Mouse (Mus musculus) cerebellum, postnatal 4 days (tissue): Measurements from ENCODE around the gene Tmem115.
"Not testable (repeated sequence)": the region's sequence is repeated elsewhere in the genome, so short reads cannot be mapped to it uniquely, and the experiment has no call there.

Experiments
- DNase-seq, 2 experiments: peaks; one replicate each; pipeline ENCODE4 v3.0.0; 2022; ENCODE audit warnings: low spot score in 2 of 2, mixed read lengths in 1 of 2

Gene Tmem115

GRCm38 (mm10) chr9:107549297-107550074 is 15.7 kb downstream of the Tmem115 start:
- DNase-seq = no peak

DNA sequence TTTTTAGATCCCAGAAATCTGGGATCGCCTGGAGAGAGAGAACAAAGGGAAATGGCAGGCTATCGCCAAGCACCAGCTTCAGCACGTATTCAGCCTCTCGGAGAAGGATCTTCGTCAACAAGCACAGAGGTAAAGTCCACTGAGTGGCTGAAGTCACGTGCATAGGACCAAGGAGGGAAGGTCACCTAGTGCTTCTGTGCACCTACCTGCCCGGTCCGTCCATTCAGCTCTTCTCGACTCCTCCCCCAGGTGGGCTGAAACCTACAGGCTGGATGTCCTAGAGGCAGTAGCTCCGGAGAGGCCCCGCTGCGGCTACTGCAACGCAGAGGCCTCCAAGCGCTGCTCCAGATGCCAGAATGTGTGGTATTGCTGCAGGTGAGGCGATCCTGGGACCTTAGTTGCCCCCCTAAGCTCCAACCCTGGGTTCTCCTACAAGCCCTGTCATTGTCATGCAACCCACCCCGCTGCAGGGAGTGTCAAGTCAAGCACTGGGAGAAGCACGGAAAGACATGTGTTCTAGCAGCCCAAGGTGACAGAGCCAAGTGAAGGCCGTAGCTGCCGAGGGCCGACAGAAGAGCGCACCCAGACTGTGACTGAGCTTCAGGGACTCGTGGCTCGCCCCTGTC is 16.9 kb downstream of the Tmem115 start:
- no peak for DNase-seq

DNA sequence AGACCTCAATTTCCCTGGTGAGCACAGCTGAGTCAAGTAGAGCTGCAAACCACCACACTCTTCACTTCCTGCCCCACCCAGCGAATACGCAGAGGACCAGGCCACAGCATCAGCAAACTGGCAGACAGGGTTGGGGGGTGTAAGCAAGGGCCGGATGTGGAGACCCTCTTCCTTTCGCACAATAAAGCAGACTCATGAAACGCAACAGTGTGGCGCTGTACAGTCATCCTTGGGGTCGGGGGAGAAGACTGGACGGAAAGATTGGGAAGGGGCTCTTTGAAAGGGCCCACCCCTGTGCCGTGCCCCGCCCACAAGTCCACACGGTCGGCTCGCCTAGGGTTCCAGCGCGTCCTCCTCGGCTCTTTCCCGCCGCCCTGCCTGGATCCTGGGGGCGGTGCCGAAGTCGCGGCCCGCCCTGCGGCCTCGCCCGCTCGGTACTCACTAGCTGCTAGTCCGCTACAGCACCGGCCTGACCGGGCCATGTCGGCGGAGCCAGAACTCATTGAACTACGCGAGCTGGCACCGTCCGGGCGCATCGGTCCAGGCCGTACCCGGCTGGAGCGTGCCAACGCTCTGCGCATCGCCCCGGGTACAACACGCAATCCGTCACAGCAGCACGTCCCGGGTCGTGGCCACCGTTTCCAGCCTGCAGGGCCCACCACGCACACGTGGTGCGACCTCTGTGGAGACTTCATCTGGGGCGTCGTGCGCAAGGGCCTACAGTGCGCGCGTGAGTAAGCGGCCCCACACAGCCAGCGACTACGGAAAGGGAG is 17.6 kb downstream of the Tmem115 start, which contains the start of gene Rassf1:
Rassf1 (plus strand) TSS at position 439 of the 773 bp plus-strand sequence.
- DNase-seq = no peak

- no peak for DNase-seq
These were observed 18.2 kb downstream of the Tmem115 start for GRCm38 (mm10) chr9:107551890-107552355.

GRCm38 (mm10) chr9:107552690-107553393 is 19.1 kb downstream of the Tmem115 start:
- no peak for DNase-seq

GRCm38 (mm10) chr9:107553541-107554318 is 20.0 kb downstream of the Tmem115 start:
- peak in 1 of 2 experiments; percentile 49 for DNase-seq

DNA sequence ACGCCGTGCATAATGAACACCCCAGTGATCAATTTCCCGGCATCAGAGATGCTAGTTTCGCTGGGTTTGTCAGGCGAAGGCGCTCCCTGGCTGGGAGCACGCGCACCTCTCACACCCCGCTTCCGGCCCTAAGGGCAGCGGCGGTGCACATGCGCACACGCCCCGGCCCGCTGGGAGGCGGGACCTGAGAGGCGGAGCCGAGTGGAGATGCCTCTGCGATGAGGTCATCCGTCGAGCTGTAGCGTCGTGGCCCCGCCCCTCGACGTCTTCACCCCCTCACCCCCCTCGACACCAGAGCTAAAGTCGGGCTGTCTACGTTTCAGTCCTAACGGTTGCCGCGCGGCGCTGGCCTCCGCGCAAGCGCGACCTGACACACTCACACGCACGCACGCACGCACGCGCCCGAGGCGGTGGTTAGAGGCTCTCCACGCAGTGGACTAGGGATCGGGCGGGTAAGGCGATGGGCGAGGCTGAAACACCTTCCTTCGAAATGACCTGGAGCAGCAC is 20.6 kb downstream of the Tmem115 start:
- peak; percentile 82 to 95 for DNase-seq

DNA sequence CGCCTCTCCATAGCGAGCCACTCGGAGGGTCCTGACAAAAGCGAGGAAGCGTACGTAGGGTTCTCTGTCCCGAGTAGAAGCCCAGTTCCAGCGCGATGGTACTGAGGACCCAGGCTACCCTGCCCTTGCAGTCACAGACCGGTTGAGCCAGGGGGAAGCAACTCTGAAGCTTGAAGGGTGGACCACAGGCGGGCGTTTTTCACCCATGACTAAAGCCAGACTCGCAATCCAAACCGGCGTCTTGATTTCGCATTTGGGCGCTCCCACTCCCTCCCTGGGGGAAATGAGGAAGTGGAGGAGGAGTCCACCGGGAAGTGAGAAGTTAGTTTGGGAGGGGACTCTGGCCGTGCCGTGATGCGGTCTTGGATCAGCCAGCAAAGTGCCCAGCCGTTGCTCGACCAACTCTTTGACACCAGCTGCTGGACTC is 21.3 kb downstream of the Tmem115 start:
- DNase-seq = no peak

DNA sequence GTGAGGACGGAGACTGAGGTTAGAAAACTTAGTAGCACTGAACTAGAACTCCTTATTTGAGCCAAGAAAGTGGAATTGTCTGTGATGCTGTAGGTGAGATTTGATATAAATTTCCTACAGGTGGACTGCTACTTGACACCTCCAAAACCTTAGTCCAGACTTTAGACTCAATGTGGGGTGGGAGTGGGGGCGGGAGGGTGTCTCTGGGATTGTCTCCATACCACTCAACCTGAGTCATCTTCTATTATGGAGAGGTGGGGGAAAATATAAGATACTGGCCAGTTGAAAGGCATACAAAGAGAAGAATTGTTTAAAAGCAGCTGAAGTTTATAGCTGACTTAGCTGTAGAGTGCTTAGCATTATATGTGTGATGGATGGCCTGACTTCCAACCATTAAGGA is 22.0 kb downstream of the Tmem115 start:
- no peak for DNase-seq

- DNase-seq = no peak
These were observed 22.6 kb downstream of the Tmem115 start for GRCm38 (mm10) chr9:107556346-107556745.

GRCm38 (mm10) chr9:107563029-107563581 is 29.4 kb downstream of the Tmem115 start, which contains the start of gene Tusc2:
TSS of gene Tusc2 (plus strand) at chr9:107563255.
- DNase-seq = peak; percentile 85 to 90

DNA sequence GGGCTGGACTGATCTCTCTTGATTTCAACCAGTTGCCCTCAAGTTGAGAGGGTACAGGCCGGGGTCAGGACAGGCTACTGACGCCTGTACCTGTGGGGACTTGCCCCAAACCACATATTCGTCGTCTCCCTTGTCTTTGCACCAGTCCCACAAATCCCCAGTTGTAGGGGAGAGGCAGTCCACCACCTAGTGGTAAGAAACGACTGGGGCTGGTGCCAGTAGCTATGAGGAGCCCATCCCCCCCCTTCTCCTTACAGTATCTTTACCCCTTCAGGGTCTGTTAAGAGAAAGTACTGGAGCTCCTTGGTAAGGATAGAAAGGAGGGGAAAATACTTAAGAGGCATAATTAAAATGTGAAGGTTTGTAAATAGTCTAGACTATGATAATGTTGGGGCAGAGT is 31.8 kb downstream of the Tmem115 start:
- DNase-seq = not testable (repeated sequence)

DNA sequence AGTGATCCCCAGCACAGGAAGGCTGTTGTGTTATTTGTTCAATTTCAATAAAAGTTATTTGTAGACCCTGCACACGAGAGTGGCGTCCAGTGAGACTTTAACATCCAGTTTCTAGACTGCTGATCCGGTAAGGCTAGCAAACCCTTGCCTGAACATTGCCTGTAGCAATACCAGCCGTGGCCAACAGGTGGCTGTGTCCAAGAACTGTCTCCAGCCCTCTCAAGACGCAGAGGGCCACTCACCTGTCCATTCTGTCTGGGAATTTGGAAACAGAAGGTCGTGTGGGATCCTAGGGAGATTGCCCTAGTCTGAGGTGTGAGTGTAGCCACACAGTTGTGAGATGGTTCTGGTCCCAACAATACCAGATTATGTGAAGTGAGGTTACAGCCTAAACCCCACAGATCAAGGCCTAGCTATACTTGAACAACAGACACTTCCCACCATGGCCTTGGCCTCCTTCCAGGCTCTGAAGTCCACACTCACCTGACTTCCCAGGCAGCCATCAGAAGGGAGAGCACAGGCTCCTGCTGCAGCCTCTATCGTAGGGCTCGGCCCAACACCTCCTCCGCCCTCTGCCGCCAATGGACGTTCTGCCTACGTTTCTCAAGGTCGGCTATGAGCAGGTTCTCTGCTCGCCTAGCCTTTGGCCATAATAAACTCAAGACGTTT is 32.4 kb downstream of the Tmem115 start:
- DNase-seq = peak; percentile 70 to 80

DNA sequence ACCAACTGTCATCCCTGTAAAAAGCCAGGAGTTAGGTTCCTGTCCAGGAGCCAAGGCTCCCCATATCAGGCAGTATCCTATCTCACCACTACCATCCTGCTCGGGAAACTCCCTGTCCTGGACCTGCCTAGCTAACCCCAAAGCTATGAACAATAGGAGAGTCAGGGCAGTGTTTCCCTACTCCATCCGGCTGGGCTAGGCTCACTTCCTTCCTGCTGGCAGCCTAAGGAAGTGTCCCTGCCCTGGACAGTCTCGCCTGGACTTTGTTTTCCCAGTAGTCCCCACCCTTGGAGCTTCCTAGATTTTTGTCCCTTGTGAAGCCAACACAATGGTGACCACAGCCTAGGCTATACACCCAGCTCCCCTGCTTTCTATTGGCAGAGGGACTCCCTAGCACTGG is 33.1 kb downstream of the Tmem115 start:
- DNase-seq = no peak

DNA sequence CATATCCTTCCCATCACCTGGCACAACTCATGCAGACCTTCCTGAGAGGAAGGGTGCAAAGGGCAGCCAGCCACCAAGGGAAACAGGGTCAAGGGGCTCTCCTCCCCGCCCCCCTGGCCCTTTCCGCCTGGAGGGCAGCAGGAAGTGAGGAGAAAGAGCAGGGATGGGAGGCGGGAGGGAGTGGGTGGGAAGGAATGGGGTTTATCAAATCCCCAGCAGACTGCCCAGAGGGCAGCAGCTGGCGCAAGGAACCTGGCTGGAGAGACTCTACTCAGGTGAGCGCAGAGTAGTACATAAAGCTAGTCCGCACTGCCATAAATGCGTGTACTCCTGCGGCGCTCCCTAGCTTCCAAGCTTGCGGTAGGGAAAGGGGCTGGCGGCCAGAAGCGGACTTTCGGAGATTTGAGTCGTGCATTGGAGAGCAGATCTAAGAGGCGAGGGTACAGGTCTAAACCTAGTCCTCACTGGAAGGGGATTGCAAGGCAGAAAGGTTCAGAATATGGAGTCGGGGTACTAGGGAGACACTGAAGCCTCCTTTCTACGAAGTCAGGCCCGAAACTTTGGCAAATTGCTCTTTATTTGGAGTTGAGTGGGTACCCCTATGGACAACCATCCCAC is 34.1 kb downstream of the Tmem115 start, which contains the start of gene Hyal2:
Hyal2 (plus strand) TSS at position 244 of the 618 bp plus-strand sequence.
- DNase-seq = no peak

DNA sequence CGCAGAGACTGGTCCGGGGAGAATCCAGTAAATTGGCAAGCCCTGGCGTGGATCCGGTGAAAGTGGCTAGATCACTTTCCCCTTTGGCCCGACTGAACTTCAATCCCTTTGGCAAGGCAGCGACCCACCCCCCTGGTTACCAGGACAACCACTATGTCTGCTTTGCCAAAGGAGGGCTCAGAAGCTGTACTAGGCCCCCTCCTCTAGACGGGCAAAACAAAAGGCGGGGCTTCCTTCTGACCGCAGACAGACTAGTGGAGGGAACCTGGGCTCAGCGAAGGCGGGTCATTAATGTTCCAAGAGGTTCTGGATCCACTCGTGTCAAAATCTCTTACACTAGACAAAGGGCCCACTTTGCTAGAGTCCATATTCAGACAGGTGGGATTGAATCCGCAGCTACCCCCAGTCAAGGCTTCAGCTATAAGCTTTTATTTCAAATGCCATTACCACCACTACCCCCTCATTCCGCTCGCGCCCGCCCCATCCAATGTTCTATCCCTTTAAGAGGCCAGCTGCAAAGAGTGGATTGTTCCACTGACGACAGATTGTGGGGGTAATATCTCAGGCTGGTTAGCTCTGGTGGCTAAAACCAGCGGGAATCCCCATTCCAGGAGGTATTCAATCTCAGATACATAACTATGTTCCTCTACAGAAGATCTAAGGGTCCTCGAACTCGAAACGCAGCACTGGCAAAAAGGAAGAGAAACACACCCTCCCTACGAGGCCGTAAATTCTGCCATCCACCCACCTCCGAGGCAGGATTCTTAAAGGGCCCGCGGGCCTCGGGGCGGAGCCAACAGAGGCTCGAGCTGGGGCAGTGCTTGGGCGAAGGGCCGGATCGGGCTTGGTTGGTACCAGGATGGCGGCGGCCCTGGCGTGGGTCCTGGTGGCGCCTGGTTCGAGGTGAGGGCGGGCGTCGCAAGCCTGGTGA is 34.9 kb downstream of the Tmem115 start:
- peak; percentile 50 to 82 for DNase-seq

GRCm38 (mm10) chr9:107569270-107569669 is 35.5 kb downstream of the Tmem115 start:
- no peak for DNase-seq

- no peak for DNase-seq
These were observed 36.3 kb downstream of the Tmem115 start for GRCm38 (mm10) chr9:107570016-107570415.
